Mouse (Mus musculus) kidney, embryonic 15.5 days (tissue): Measurements from ENCODE around the gene Kcne1l. TPM values are rescaled to one million over a fixed set of nuclear protein-coding genes. Genes with fewer than 3 reads are reported as not detected.

ENCODE experiments used
- ATAC-seq: fragments of 200-750 bp; cut with Nextera tagmentation; replicated peaks from 2 replicates; pipeline ENCODE4 v1.8.0; 2017; ENCODE audit warnings: moderate TSS enrichment; ENCODE audit not compliant: low FRiP score
- H3K27ac ChIP-seq: fragments of 300-500 bp; sonication (generic); 2 replicates; pipeline ENCODE4 v1.5.1; 2015; ENCODE audit warnings: mild to moderate bottlenecking, inconsistent platforms
- H3K27me3 ChIP-seq: fragments of 300-500 bp; sonication (generic); 2 replicates; pipeline ENCODE4 v1.6.1; 2015; ENCODE audit warnings: inconsistent platforms
- H3K36me3 ChIP-seq: fragments of 300-500 bp; sonication (generic); 2 replicates; pipeline ENCODE4 v1.6.1; 2015; ENCODE audit warnings: inconsistent platforms
- H3K4me1 ChIP-seq: fragments of 300-500 bp; sonication (generic); 2 replicates; pipeline ENCODE4 v1.6.1; 2015; ENCODE audit warnings: inconsistent platforms
- H3K4me2 ChIP-seq: fragments of 300-500 bp; sonication (generic); 2 replicates; pipeline ENCODE4 v1.6.1; 2015; ENCODE audit warnings: moderate library complexity, mild to moderate bottlenecking, inconsistent platforms
- H3K4me3 ChIP-seq: fragments of 300-500 bp; sonication (generic); replicated peaks from 2 replicates; pipeline ENCODE4 v1.5.1; 2015; ENCODE audit warnings: mild to moderate bottlenecking, inconsistent platforms
- H3K9ac ChIP-seq: fragments of 300-500 bp; sonication (generic); 2 replicates; pipeline ENCODE4 v1.6.1; 2015; ENCODE audit warnings: mild to moderate bottlenecking, inconsistent platforms
- H3K9me3 ChIP-seq: fragments of 300-500 bp; sonication (generic); replicated peaks from 2 replicates; pipeline ENCODE4 v1.6.1; 2016; ENCODE audit warnings: inconsistent platforms
- WGBS: fragments of 180-500 bp; shearing (Covaris S2); methylation state at CpG from one replicate; pipeline ENCODE4 v1.1.7; 2015; ENCODE audit warnings: mixed read lengths; 5-methylcytosine and 5-hydroxymethylcytosine counted together
- polyA plus RNA-seq: library from polyadenylated mRNA; unstranded; fragments of >200 nt; fragmentation: Nextera tagmentation; extraction: Ambion mirVana; gene quantifications from 2 replicates; pipeline ENCODE4 v1.2.1, GENCODE M21; 2015

Gene Kcne1l
- polyA plus RNA-seq, 1 experiment from 2014 or later = 18.8 TPM

DNA sequence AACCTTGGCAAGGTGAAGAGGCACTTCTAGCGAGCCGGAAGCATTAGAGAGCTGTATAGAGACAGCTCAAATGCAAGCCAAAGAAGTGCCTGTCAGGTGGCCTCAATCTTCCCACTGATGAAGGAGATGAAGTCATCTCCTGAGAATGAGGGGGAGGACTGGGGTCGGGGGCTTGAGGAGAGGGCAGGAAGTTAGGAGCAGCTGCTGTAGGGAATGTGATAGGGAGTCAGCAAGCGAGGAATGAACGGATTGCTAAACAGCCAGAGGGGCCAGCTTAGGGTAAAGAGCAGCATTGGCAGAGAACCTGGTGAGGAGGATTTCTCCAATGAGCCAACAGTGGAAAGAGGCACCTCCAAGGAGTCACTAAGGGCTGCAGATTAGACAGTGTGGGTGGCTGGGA lies 20.2 kb downstream of the Kcne1l start:
- no peak overlapping the region for H3K9ac ChIP-seq
- no peak overlapping the region for H3K4me2 ChIP-seq
- H3K27me3 ChIP-seq = peaks cover 28% of the 10 kb centered on the region
- H3K4me1 ChIP-seq = no peaks in the 10 kb centered on the region
- no peaks in the 10 kb centered on the region for H3K36me3 ChIP-seq
- 42% methylated on average over 5 of the region's 5 CpGs for WGBS
- peak; percentile 54; the same call in 1 of the 2 replicates for ATAC-seq
- no peaks in the 10 kb centered on the region for H3K9me3 ChIP-seq
- H3K27ac ChIP-seq = no peak overlapping the region
- no peak overlapping the region for H3K4me3 ChIP-seq

DNA sequence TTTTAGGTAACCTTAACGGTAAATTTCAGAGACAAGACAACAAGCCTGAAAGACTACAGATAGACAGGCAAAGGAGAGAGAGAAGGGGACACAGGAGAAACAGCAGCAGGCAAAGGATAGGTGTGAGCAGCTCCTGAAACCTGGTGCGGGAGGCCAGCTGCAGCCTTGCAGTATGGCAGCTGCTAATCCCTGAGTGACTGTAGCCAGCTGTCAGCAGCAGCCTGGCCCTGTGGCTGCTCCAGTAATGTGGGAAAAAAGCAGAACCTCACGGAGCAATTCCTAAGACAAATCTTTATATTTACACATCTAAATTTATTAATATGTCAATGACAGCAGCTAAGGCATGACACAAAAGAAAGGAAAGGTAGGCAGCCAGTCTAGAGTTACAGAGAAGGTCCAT lies 29.5 kb downstream of the Kcne1l start:
- Histone ChIP-seq H3K27me3 (peaks cover 34% of the 10 kb centered on the region), H3K4me1 (no peaks in the 10 kb centered on the region), H3K4me2 (no peak overlapping the region), H3K9ac (no peak overlapping the region), H3K4me3 (no peak overlapping the region), H3K36me3 (no peaks in the 10 kb centered on the region), H3K27ac (no peak overlapping the region), H3K9me3 (no peaks in the 10 kb centered on the region)
- 47% methylated on average over 3 of the region's 3 CpGs for WGBS
- ATAC-seq = no peak

DNA sequence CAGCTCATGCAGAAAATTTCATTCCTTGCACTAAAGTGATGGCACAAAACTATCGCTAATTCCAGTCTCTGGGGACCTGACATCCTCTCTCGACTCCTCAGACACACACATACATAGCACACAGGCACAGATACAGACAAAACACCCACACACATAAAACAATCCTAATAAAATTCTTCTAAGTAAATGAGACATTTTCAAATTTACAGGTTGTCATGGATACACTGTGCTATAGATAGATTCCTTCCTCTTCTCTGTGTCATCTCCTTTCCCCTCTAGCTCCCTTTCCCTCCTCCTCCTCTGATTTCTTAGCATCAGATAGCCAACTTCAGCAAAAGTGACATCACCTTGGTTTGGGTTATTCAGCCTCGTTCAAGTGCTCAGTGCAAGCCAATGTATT lies 30.1 kb downstream of the Kcne1l start:
- H3K27ac ChIP-seq = no peak overlapping the region

More for the DNA sequence above, 30.1 kb downstream of the Kcne1l start:
- Histone ChIP-seq H3K4me1 (no peaks in the 10 kb centered on the region), H3K9ac (no peak overlapping the region), H3K9me3 (no peaks in the 10 kb centered on the region), H3K4me3 (no peak overlapping the region), H3K36me3 (no peaks in the 10 kb centered on the region), H3K4me2 (no peak overlapping the region), H3K27me3 (peaks cover 31% of the 10 kb centered on the region)
- ATAC-seq = no peak
- WGBS = 63% methylated on average over 3 of the region's 3 CpGs

Other genes with a start within 250 kb of the Kcne1l start
- gene Gucy2f, start 109.4 kb downstream of the Kcne1l start, polyA plus RNA-seq = 0.03 TPM in 1 of 2 replicates, not detected in the other
- gene Nxt2, start 79.5 kb downstream of the Kcne1l start, polyA plus RNA-seq = 23.5 and 27.2 TPM in 2 replicates
- gene Acsl4, start 84.2 kb upstream of the Kcne1l start, polyA plus RNA-seq = 19.2 and 20.5 TPM in 2 replicates